Mouse (Mus musculus): ENCODE results near the gene Fam8a1. TPM values are rescaled to one million over a fixed set of nuclear protein-coding genes. Genes with fewer than 3 reads are reported as not detected.
A peak's percentile ranks its signal among the peaks of the same experiment; 100 is the strongest.

The Fam8a1 gene
- total and polyA plus RNA-seq, 3 experiments, result 9.7 to 38.3 (median 32.7) TPM

- no peak overlapping the region for H3K4me3 ChIP-seq
- no peak for TF ChIP-seq POLR2A (IDR thresholded peaks at IDR 0.05; ENCODE audit: insufficient read depth, low read depth, low read length)
- no peak for TF ChIP-seq EP300 (IDR thresholded peaks at IDR 0.05; ENCODE audit: insufficient read depth, low read depth, low read length)
- TF ChIP-seq CTCF (IDR thresholded peaks at IDR 0.05), result peak; percentile 51
- peaks cover 7% of the 10 kb centered on the region for H3K4me1 ChIP-seq (ENCODE audit: control insufficient read depth, insufficient read depth, low read length)
- no peaks in the 10 kb centered on the region for H3K27me3 ChIP-seq (ENCODE audit: control insufficient read depth, insufficient read depth, low read length)
- DNase-seq, result no peak
- H3K9ac ChIP-seq (ENCODE audit: low read depth, low read length), result no peak overlapping the region
- intact Hi-C loops (cut with DNase I), result loop anchor here (10.0 kb wide), 1 partner anchor 320 kb away; the partner anchor contains the start of genes Kdm1b and Tpmt
- H3K27ac ChIP-seq, result no peak overlapping the region
- H3K36me3 ChIP-seq (ENCODE audit: control insufficient read depth, insufficient read depth, low read length), result peaks cover 14% of the 10 kb centered on the region
- H3K79me2 ChIP-seq (replicated peaks; ENCODE audit: control insufficient read depth, insufficient read depth, low read length), result 0 out of 2 replicates have a peak, but pooled peaks cover 6% of the 10 kb centered on the region
Measured at GRCm38 (mm10) chr13:46724371-46724770, 55.0 kb downstream of the Fam8a1 start.

DNA sequence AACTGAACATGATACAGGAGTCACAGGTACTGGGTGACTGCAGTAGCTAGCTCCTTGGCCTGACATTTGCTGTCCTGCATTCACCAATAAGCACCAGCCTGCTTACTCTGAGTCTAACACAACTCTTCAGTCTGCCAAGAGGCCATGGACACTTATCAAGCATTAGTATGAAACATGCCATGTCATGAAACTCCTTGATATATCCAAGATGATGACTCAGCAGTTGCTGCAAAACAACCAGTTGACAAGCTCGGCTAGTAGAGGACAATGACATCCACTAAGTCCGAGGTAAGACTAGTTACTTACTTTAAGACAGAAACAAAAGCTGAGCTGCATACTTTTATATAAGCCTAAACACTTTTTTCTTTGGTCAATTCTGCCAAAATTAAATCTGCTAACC is 55.9 kb downstream of the Fam8a1 start:
- 6% methylated on average over 2 of the region's 2 CpGs for WGBS
- no peak for TF ChIP-seq POLR2A (IDR thresholded peaks at IDR 0.05; ENCODE audit: insufficient read depth, low read depth, low read length)
- no peaks in the 10 kb centered on the region for H3K27me3 ChIP-seq (ENCODE audit: control insufficient read depth, insufficient read depth, low read length)
- H3K4me1 ChIP-seq (ENCODE audit: control insufficient read depth, insufficient read depth, low read length), result peaks cover 7% of the 10 kb centered on the region
- H3K27ac ChIP-seq, result no peak overlapping the region
- intact Hi-C loops (cut with DNase I), result loop anchor here (5.0 to 10.0 kb wide), 2 partner anchors 53 to 320 kb away; partner anchors contain the start of genes Kdm1b and Tpmt
- no peak for DNase-seq
- peak overlapping the region; percentile 36 for H3K9ac ChIP-seq (ENCODE audit: low read depth, low read length)
- H3K36me3 ChIP-seq (ENCODE audit: control insufficient read depth, insufficient read depth, low read length), result peaks cover 14% of the 10 kb centered on the region
- H3K4me3 ChIP-seq, result no peak overlapping the region
- H3K79me2 ChIP-seq (replicated peaks; ENCODE audit: control insufficient read depth, insufficient read depth, low read length), result 0 out of 2 replicates have a peak, but pooled peaks cover 5% of the 10 kb centered on the region

DNA sequence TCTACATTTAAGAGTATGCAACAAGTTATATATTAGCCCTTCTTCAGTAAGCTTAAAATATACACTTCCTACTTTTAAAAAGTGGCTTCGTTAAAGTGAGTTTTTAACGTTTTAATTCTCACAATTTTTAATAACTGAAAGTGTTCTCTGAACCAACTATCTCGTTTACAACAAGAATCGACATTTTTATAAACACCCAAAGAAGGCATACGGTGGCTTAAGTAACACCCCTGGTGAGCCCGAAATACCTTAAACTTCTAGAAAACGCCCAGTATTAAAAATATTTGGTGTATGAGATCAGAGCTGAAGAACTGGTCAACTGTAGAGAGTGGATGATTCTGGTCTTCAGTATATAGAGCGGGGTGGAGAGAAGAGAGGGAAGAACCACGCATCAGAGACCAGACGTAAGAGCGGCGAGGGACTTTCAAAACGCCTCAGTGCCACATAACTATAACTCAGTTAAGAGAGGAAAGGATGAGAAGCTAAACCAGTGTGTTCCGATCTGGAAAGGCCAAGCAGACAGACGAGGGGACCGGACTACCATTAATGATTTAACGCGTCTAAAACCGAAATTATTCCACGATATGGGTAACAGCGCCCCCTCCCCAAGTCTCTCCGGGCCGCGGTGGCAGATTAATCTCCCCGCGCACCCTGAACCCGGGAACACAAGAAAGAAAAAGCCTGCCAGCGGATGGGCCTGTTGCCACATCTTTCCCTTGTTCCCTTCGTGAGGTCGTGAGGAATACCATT is 57.1 kb downstream of the Fam8a1 start:
- Histone ChIP-seq H3K36me3 (ENCODE audit: control insufficient read depth, insufficient read depth, low read length) (peaks cover 14% of the 10 kb centered on the region), H3K4me3 (peak overlapping the region; percentile 86), H3K79me2 (replicated peaks; ENCODE audit: control insufficient read depth, insufficient read depth, low read length) (0 out of 2 replicates have a peak, but pooled peaks cover 5% of the 10 kb centered on the region), H3K9ac (ENCODE audit: low read depth, low read length) (peak overlapping the region; percentile 67), H3K27ac (peak overlapping the region; percentile 95), H3K4me1 (ENCODE audit: control insufficient read depth, insufficient read depth, low read length) (peaks cover 7% of the 10 kb centered on the region), H3K27me3 (ENCODE audit: control insufficient read depth, insufficient read depth, low read length) (no peaks in the 10 kb centered on the region)
- TF ChIP-seq POLR2A (IDR thresholded peaks at IDR 0.05; ENCODE audit: insufficient read depth, low read depth, low read length), result no peak
- TF ChIP-seq CTCF (IDR thresholded peaks at IDR 0.05), result no peak
- TF ChIP-seq EP300 (IDR thresholded peaks at IDR 0.05; ENCODE audit: insufficient read depth, low read depth, low read length), result no peak
- intact Hi-C loops (cut with DNase I), result loop anchor here (5.0 to 10.0 kb wide), 2 partner anchors 54 to 318 kb away; partner anchors contain the start of genes Kdm1b and Tpmt
- peak; percentile 24 to 33 for DNase-seq
- WGBS, result under 1% methylated on average over 30 of the region's 30 CpGs

GRCm38 (mm10) chr13:46727038-46727836 is 57.9 kb downstream of the Fam8a1 start:
- intact Hi-C loops (cut with DNase I), result loop anchor here (5.0 to 10.0 kb wide), 2 partner anchors 55 to 318 kb away; partner anchors contain the start of genes Kdm1b and Tpmt

More at GRCm38 (mm10) chr13:46727038-46727836, 57.9 kb downstream of the Fam8a1 start:
- peaks cover 14% of the 10 kb centered on the region for H3K36me3 ChIP-seq (ENCODE audit: control insufficient read depth, insufficient read depth, low read length)
- H3K79me2 ChIP-seq (replicated peaks; ENCODE audit: control insufficient read depth, insufficient read depth, low read length), result 0 out of 2 replicates have a peak, but pooled peaks cover 5% of the 10 kb centered on the region
- no peaks in the 10 kb centered on the region for H3K27me3 ChIP-seq (ENCODE audit: control insufficient read depth, insufficient read depth, low read length)
- under 1% methylated on average over 80 of the region's 85 CpGs for WGBS
- peak overlapping the region; percentile 86 for H3K4me3 ChIP-seq
- peak overlapping the region; percentile 95 for H3K27ac ChIP-seq
- peak; percentile 78 to 80 for DNase-seq
- peak overlapping the region; percentile 90 for H3K9ac ChIP-seq (ENCODE audit: low read depth, low read length)
- H3K4me1 ChIP-seq (ENCODE audit: control insufficient read depth, insufficient read depth, low read length), result peaks cover 7% of the 10 kb centered on the region
- TF ChIP-seq POLR2A (IDR thresholded peaks at IDR 0.05; ENCODE audit: insufficient read depth, low read depth, low read length) (no peak), CTCF (IDR thresholded peaks at IDR 0.05) (no peak), EP300 (IDR thresholded peaks at IDR 0.05; ENCODE audit: insufficient read depth, low read depth, low read length) (no peak)

Other genes with a start within 250 kb of the Fam8a1 start
- 100 to 1,000 TPM; 135 to 147 TPM for gene Cap2, start 167.7 kb upstream of the Fam8a1 start, total RNA-seq (2021)
- gene Cap2, start 167.7 kb upstream of the Fam8a1 start, polyA plus RNA-seq (2012; rRNA removed), result 115 and 143 TPM in 2 replicates
- gene Nup153, start 58.4 kb downstream of the Fam8a1 start, total RNA-seq (2021), result 10 to 100 TPM; 35.5 to 37.7 TPM
- gene Nup153, start 58.4 kb downstream of the Fam8a1 start, polyA plus RNA-seq (2012; rRNA removed), result 24.5 and 42.8 TPM in 2 replicates

All from heart, adult 2 months (tissue).